Mouse (Mus musculus) embryonic facial prominence, embryonic 15.5 days (tissue): ENCODE measurements around the gene Ppp1ca. TPM values are rescaled to one million over a fixed set of nuclear protein-coding genes. Genes with fewer than 3 reads are reported as not detected.
A peak's percentile ranks its signal among the peaks of the same experiment; 100 is the strongest.

Experiments
- ATAC-seq: fragments of 200-750 bp; cut with Nextera tagmentation; 2 replicates; pipeline ENCODE4 v1.8.0; 2017; ENCODE audit warnings: low read depth, moderate TSS enrichment; ENCODE audit not compliant: insufficient number of reproducible peaks, low FRiP score, low TSS enrichment
- H3K27ac ChIP-seq: fragments of 300-500 bp; sonication (generic); replicated peaks from 2 replicates; pipeline ENCODE4 v1.5.1; 2015; ENCODE audit warnings: mild to moderate bottlenecking, inconsistent platforms
- H3K27me3 ChIP-seq: fragments of 300-500 bp; sonication (generic); 2 replicates; pipeline ENCODE4 v1.6.1; 2015; ENCODE audit warnings: inconsistent platforms
- H3K36me3 ChIP-seq: fragments of 300-500 bp; sonication (generic); 2 replicates; pipeline ENCODE4 v1.6.1; 2015; ENCODE audit warnings: mild to moderate bottlenecking, inconsistent platforms
- H3K4me1 ChIP-seq: fragments of 300-500 bp; sonication (generic); 2 replicates; pipeline ENCODE4 v1.6.1; 2015; ENCODE audit warnings: inconsistent platforms
- H3K4me2 ChIP-seq: fragments of 300-500 bp; sonication (generic); replicated peaks from 2 replicates; pipeline ENCODE4 v1.6.1; 2015; ENCODE audit warnings: mild to moderate bottlenecking, inconsistent platforms
- H3K4me3 ChIP-seq: fragments of 300-500 bp; sonication (generic); replicated peaks from 2 replicates; pipeline ENCODE4 v1.5.1; 2015; ENCODE audit warnings: mild to moderate bottlenecking, inconsistent platforms
- H3K9ac ChIP-seq: fragments of 300-500 bp; sonication (generic); 2 replicates; pipeline ENCODE4 v1.6.1; 2015; ENCODE audit warnings: inconsistent platforms
- H3K9me3 ChIP-seq: fragments of 300-500 bp; sonication (generic); replicated peaks from 2 replicates; pipeline ENCODE4 v1.6.1; 2016; ENCODE audit warnings: inconsistent platforms
- WGBS: fragments of 180-500 bp; shearing (Covaris S2); methylation state at CpG from one replicate; pipeline ENCODE4 v1.1.7; 2015; 5-methylcytosine and 5-hydroxymethylcytosine counted together
- polyA plus RNA-seq: library from polyadenylated mRNA; unstranded; fragments of >200 nt; fragmentation: Nextera tagmentation; extraction: Ambion mirVana; gene quantifications from 2 replicates; pipeline ENCODE4 v1.2.1, GENCODE M21; 2015

The Ppp1ca gene
- polyA plus RNA-seq, 1 experiment from 2014 or later, result 745 TPM

DNA sequence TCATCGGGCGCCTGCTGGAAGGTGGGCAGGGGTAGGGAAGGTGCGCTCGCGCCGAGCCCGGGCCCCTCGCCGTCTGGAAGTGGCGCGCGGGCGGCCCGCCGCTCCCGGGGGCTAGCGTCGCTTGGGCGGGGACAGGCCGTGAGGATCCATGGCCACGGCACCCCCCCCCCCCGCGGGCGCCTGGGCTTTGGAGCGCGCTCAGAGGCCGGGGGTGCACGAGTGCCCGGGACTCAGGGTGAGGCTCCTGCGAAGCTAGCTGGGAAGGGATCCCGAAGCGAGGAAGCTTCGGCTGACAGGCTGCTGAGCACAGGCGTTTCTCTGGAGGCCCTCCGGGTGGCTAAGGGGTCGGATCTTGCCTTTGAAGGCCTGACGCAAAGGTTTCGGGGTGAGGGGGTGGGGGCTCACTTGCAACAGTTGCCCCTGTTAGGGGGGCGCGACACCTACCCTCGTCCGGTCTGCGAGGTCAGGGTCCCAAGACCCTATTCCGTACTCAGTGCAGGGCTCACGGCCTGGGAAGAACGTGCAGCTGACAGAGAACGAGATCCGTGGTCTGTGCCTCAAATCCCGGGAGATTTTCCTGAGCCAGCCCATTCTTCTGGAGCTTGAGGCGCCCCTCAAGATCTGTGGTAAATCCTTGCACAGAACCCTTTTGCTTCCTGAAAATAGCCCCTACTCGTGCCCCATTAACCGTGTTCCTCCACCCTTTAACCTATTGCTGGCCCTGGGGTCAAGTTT is 553 bp downstream of the Ppp1ca start:
- peaks cover 41% of the 10 kb centered on the region for H3K36me3 ChIP-seq
- under 1% methylated on average over 49 of the region's 52 CpGs for WGBS
- H3K27ac ChIP-seq, result peak overlapping the region; percentile 96
- peak overlapping the region; percentile 81 for H3K4me2 ChIP-seq
- H3K4me3 ChIP-seq, result peak overlapping the region; percentile 90
- peaks cover 51% of the 10 kb centered on the region for H3K4me1 ChIP-seq
- ATAC-seq, result peak; percentile 49; the same call in 1 of the 2 replicates
- H3K9me3 ChIP-seq, result no peaks in the 10 kb centered on the region
- peak overlapping the region; percentile 97 for H3K9ac ChIP-seq
- no peaks in the 10 kb centered on the region for H3K27me3 ChIP-seq

DNA sequence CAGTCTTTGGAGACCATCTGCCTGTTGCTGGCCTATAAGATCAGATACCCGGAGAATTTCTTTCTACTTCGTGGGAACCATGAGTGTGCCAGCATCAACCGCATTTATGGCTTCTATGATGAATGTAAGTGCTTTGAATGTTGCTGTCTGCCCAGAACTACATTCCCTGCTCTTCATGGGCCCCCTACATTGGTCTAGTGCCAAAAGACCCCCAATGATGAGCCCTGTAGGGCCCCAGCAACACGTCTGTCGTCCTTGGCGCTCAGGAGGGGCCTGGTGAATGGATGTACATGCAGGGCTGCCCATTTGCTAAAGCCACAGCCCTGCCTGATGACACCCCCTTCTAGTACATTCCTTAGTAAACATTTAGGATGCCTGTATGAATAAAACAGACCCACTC is 1.3 kb downstream of the Ppp1ca start:
- Histone ChIP-seq H3K4me2 (peak overlapping the region; percentile 81), H3K27me3 (no peaks in the 10 kb centered on the region), H3K27ac (0 out of 2 replicates have a peak overlapping the region, but pooled peaks have one; percentile 96), H3K4me3 (peak overlapping the region; percentile 90), H3K4me1 (peaks cover 51% of the 10 kb centered on the region), H3K9me3 (no peaks in the 10 kb centered on the region), H3K9ac (peak overlapping the region; percentile 97), H3K36me3 (peaks cover 43% of the 10 kb centered on the region)
- no peak for ATAC-seq
- 60% methylated on average over 6 of the region's 6 CpGs for WGBS

DNA sequence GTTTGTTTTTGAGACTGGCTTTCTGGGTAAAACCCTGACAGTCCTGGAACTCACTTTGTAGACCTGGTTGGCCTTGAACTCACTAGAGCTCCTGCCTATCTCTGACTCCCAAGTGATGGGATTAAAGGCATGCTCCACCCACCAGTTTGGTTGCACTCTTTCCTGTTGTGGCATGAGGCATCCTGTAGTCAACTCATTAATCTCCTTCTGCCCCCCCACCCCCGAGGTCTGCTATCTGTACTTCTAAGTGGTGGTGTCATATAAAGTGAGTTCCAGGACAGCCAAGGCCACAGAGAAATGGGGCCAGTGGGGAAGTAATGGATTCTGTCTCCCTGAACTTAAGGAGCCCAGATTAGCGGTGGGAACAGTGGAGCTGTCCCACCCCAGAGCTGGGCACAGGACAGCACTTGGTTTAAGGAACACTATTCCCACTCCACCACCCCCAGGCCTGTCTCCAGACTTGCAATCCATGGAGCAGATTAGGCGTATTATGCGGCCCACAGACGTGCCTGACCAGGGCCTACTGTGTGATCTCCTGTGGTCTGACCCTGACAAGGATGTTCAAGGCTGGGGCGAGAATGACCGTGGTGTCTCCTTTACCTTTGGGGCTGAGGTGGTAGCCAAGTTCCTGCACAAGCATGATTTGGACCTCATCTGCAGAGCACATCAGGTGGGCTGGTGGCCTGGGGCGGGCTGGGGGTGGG is 2.3 kb downstream of the Ppp1ca start:
- H3K27me3 ChIP-seq, result no peaks in the 10 kb centered on the region
- no peak for ATAC-seq
- H3K36me3 ChIP-seq, result peaks cover 46% of the 10 kb centered on the region
- H3K9me3 ChIP-seq, result no peaks in the 10 kb centered on the region
- no peak overlapping the region for H3K9ac ChIP-seq
- H3K4me3 ChIP-seq, result 0 out of 2 replicates have a peak overlapping the region, but pooled peaks have one; percentile 2
- 92% methylated on average over 8 of the region's 8 CpGs for WGBS
- peaks cover 51% of the 10 kb centered on the region for H3K4me1 ChIP-seq
- no peak overlapping the region for H3K4me2 ChIP-seq
- no peak overlapping the region for H3K27ac ChIP-seq

DNA sequence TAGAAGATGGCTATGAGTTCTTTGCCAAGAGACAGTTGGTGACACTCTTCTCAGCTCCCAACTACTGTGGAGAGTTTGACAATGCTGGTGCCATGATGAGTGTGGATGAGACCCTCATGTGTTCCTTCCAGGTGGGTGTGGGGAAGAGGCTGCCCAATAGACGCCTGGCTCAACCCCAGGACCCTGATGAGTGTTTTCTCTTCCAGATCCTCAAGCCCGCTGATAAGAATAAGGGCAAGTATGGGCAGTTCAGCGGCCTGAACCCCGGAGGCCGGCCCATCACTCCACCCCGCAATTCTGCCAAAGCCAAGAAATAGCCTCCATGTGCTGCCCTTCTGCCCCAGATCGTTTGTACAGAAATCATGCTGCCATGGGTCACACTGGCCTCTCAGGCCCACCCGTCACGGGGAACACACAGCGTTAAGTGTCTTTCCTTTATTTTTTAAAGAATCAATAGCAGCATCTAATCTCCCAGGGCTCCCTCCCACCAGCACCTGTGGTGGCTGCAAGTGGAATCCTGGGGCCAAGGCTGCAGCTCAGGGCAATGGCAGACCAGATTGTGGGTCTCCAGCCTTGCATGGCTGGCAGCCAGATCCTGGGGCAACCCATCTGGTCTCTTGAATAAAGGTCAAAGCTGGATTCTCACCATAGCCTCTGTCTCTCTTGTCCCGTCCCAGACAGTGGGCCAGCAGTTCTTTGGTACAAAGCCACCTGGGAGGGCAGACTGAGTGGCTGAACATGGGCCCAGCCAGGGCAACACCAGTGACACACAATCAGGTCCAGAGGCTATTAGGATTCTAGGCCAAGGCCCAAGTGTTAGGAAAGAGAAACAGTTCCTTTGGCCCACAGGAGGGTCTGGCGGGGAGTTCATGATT is 3.1 kb downstream of the Ppp1ca start:
- peaks cover 55% of the 10 kb centered on the region for H3K4me1 ChIP-seq
- WGBS, result 83% methylated on average over 12 of the region's 12 CpGs
- ATAC-seq, result no peak
- no peak overlapping the region for H3K27ac ChIP-seq
- no peak overlapping the region for H3K9ac ChIP-seq
- H3K36me3 ChIP-seq, result peaks cover 46% of the 10 kb centered on the region
- no peak overlapping the region for H3K4me3 ChIP-seq
- no peaks in the 10 kb centered on the region for H3K9me3 ChIP-seq
- H3K27me3 ChIP-seq, result no peaks in the 10 kb centered on the region
- no peak overlapping the region for H3K4me2 ChIP-seq

DNA sequence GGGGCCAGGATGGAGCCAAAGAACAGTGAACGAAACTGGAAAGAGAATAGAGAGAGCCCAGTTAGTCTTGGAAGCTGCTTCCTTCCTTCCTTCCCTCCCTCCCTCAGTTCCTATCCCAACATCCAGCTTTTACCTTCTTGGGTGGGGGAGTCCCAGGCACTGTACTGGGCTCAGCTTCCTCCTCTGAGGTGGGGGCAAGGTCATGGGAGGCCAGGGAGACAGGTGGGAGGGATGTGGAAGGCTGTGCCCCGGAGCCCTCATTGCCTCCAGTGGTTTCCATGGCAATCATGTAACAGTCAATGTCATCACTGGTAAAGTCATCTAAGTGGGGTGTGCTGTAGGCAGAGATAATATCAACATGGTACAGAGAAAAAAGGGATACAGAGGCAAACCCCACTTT is 4.2 kb downstream of the Ppp1ca start:
- H3K4me3 ChIP-seq, result no peak overlapping the region
- no peak overlapping the region for H3K9ac ChIP-seq
- WGBS, result 42% methylated on average over 2 of the region's 2 CpGs
- no peaks in the 10 kb centered on the region for H3K9me3 ChIP-seq
- no peaks in the 10 kb centered on the region for H3K27me3 ChIP-seq
- peaks cover 60% of the 10 kb centered on the region for H3K4me1 ChIP-seq
- H3K4me2 ChIP-seq, result no peak overlapping the region
- H3K27ac ChIP-seq, result no peak overlapping the region
- peaks cover 46% of the 10 kb centered on the region for H3K36me3 ChIP-seq
- ATAC-seq, result no peak

DNA sequence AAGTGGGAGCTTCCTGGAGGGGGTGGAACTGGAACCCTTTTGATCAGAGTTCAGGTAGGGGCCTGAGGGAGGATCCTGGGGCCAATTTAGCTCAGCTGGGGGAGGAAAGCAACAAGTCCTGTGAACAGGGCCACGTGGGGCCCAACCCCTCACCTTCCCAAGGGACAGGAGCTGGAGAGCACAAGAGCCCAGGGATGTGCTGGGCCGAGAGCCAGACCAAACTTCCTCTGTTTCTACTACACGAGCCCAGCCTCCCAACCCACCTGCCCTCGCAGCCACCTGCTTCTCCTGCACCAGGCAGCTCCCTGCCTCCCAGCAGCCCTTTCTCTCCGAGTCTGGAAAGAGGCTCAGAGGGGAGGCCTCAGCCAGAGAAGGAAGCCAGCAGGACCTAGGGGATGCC is 4.7 kb downstream of the Ppp1ca start:
- Histone ChIP-seq H3K4me1 (peaks cover 56% of the 10 kb centered on the region), H3K9ac (no peak overlapping the region), H3K4me2 (no peak overlapping the region), H3K27me3 (no peaks in the 10 kb centered on the region), H3K9me3 (no peaks in the 10 kb centered on the region), H3K27ac (no peak overlapping the region), H3K36me3 (peaks cover 46% of the 10 kb centered on the region), H3K4me3 (no peak overlapping the region)
- WGBS, result 26% methylated on average over 5 of the region's 5 CpGs
- ATAC-seq, result no peak

DNA sequence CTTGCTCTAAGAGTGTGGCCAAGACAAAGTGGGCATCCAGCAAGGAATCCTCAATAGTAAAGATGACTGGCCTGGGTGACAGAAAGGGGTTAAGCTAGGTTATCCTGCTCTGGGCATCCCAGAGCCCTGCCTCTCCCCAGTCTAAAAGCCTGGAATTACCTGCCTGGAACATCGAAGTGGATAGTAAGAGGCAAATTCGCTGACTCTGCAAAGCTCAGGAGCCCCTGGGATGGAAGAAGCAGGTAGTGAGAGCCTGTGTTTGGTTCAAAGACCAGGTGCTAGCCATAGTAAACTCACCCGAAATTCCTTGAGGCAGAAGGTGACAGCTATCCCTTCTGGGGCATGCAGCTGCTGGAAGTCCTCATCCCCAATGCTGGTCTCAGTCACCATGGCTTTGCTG is 5.3 kb downstream of the Ppp1ca start:
- H3K27ac ChIP-seq, result no peak overlapping the region; the same call in 1 of the 2 replicates
- no peak overlapping the region for H3K4me2 ChIP-seq
- no peak overlapping the region for H3K4me3 ChIP-seq
- peaks cover 46% of the 10 kb centered on the region for H3K36me3 ChIP-seq
- 62% methylated on average over 3 of the region's 3 CpGs for WGBS
- no peak for ATAC-seq
- no peaks in the 10 kb centered on the region for H3K27me3 ChIP-seq
- H3K4me1 ChIP-seq, result peaks cover 60% of the 10 kb centered on the region
- no peaks in the 10 kb centered on the region for H3K9me3 ChIP-seq
- H3K9ac ChIP-seq, result no peak overlapping the region

DNA sequence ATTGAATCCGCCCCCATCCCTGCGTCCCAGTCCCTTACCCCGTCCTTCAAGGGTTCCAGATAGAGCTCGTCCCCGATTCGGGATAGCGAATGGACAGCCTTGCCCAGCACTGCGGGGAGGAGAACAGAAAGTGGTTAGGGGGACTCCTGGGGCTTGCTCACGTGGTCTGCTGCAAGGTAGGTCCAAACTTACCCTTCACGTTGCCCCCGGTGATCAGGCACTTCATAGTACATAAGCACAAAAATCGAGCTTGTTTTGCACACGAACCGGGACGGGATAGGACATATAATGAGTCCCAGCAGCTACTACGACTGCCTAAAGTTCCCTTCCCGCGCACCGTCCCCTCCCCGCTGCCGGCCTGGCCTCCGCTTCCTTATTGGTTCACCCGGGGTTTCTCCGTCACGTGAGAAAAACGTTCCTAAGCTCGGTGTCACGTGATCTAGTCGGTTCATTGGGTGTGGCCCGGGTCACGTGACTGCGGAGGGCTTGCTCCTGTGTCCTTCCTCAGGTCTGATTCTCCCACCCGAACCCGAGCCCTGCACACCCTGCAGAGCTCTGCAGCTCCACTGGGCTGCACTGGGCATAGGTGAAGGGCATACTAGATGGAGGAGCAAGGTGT is 9.5 kb downstream of the Ppp1ca start, which contains the start of gene Rad9a:
Gene Rad9a, minus strand, starts transcription at position 372 of the 619 bp plus-strand sequence.
- Histone ChIP-seq H3K9ac (peak within 1 kb of the TSS; percentile 85), H3K9me3 (no peaks in the 10 kb centered on the region), H3K4me1 (peaks cover 39% of the 10 kb centered on the region), H3K4me3 (peak within 1 kb of the TSS; percentile 62), H3K27ac (peak within 1 kb of the TSS; percentile 61), H3K36me3 (peaks cover 14% of the 10 kb centered on the region), H3K27me3 (no peaks in the 10 kb centered on the region), H3K4me2 (peak within 1 kb of the TSS; percentile 81)
- WGBS, result 0% methylated on average over 34 of the region's 34 CpGs
- peak; percentile 64 for ATAC-seq

DNA sequence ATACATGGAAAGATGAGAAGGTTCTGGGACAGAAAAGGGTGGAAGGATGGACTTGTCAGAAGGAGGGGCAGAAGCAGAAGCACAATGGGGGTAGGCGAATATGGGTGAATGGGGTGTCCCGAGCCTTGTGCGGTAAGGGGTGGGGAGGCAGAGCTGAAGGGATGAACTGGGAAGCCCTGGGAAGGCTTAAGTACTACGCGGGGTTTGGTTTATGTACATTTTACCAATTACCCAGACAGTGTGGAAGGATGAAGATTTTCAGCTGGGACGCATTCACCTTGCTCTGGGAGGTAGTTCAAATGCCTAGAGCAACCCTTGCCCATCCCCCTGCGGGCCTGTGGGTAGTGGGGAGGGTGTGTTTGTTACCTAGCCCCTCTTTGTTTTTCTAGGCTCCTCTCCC is 10.3 kb downstream of the Ppp1ca start:
- peaks cover 7% of the 10 kb centered on the region; the same call in 1 of the 2 replicates for H3K36me3 ChIP-seq
- H3K4me3 ChIP-seq, result peak overlapping the region; percentile 62
- WGBS, result 27% methylated on average over 7 of the region's 7 CpGs
- H3K27ac ChIP-seq, result no peak overlapping the region
- H3K9ac ChIP-seq, result peak overlapping the region; percentile 33
- no peak for ATAC-seq
- no peaks in the 10 kb centered on the region for H3K9me3 ChIP-seq
- H3K27me3 ChIP-seq, result no peaks in the 10 kb centered on the region
- peak overlapping the region; percentile 81 for H3K4me2 ChIP-seq
- peaks cover 37% of the 10 kb centered on the region for H3K4me1 ChIP-seq

DNA sequence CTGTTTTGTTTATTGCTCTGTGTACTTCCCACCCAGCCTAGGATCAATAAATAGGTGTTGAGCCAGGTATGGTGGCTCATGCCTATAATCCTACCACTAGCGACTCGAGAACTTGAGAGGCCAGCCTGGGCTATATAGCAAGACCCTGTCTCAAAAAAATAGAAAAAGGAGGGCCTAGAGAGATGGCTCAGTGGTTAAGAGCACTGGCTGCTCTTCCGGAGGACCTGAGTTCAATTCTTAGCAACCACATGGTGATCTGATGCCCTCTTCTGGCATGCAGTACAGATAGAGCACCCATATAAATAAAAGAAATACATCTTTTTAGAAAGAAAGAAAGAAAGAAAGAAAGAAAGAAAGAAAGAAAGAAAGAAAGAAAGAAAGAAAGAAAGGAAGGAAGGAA is 11.3 kb downstream of the Ppp1ca start:
- H3K9me3 ChIP-seq, result no peaks in the 10 kb centered on the region
- WGBS, result 65% methylated on average over 3 of the region's 3 CpGs
- no peak overlapping the region for H3K27ac ChIP-seq
- H3K36me3 ChIP-seq, result 0 out of 2 replicates have a peak, but pooled peaks cover 2% of the 10 kb centered on the region
- no peak overlapping the region for H3K9ac ChIP-seq
- no peaks in the 10 kb centered on the region for H3K27me3 ChIP-seq
- H3K4me3 ChIP-seq, result no peak overlapping the region
- H3K4me2 ChIP-seq, result no peak overlapping the region
- ATAC-seq, result no peak
- peaks cover 36% of the 10 kb centered on the region for H3K4me1 ChIP-seq
